Mouse (Mus musculus) midbrain, postnatal 0 days (tissue): ENCODE measurements at regions not wholly inside any gene's neighbourhood (a gene's known extent, or its start where the extent isn't known, plus 50 kb on each side); places are given as distances from the start of the nearest gene placed in this dataset.
A peak's percentile ranks its signal among the peaks of the same experiment; 100 is the strongest.

Experiments
- ATAC-seq: fragments of 200-750 bp; cut with Nextera tagmentation; 2 replicates; pipeline ENCODE4 v1.8.0; 2017; ENCODE audit warnings: moderate number of reproducible peaks, mild to moderate bottlenecking, moderate TSS enrichment, moderate library complexity; ENCODE audit not compliant: low FRiP score
- DNase-seq: peaks from one replicate; pipeline ENCODE4 v3.0.0-alpha.2; 2015; ENCODE audit warnings: low spot score
- H3K27ac ChIP-seq: fragments of 300-500 bp; sonication (generic); 2 replicates; pipeline ENCODE4 v1.5.1; 2014; ENCODE audit warnings: low read depth, mild to moderate bottlenecking, low read length, mixed read lengths
- H3K27me3 ChIP-seq: fragments of 300-500 bp; sonication (generic); 2 replicates; pipeline ENCODE4 v1.6.1; 2014; ENCODE audit warnings: low read length, control low read depth, mixed read lengths; ENCODE audit not compliant: insufficient read depth
- H3K36me3 ChIP-seq: fragments of 300-500 bp; sonication (generic); 2 replicates; pipeline ENCODE4 v1.6.1; 2014; ENCODE audit warnings: low read length, control low read depth, mixed read lengths; ENCODE audit not compliant: insufficient read depth
- H3K4me1 ChIP-seq: fragments of 300-500 bp; sonication (generic); 2 replicates; pipeline ENCODE4 v1.6.1; 2014; ENCODE audit warnings: mild to moderate bottlenecking, control low read depth, antibody characterized with exemption, low read length, mixed read lengths; ENCODE audit not compliant: insufficient read depth
- H3K4me2 ChIP-seq: fragments of 300-500 bp; sonication (generic); 2 replicates; pipeline ENCODE4 v1.6.1; 2014; ENCODE audit warnings: low read depth, mild to moderate bottlenecking, low read length, mixed read lengths; ENCODE audit not compliant: poor library complexity, severe bottlenecking
- H3K4me3 ChIP-seq: fragments of 300-500 bp; sonication (generic); 2 replicates; pipeline ENCODE4 v1.5.1; 2014; ENCODE audit warnings: low read depth, mild to moderate bottlenecking, low read length, moderate library complexity
- H3K9ac ChIP-seq: fragments of 300-500 bp; sonication (generic); replicated peaks from 2 replicates; pipeline ENCODE4 v1.6.1; 2014; ENCODE audit warnings: mild to moderate bottlenecking, low read length, moderate library complexity, mixed read lengths; ENCODE audit not compliant: poor library complexity, severe bottlenecking
- H3K9me3 ChIP-seq: fragments of 300-500 bp; sonication (generic); 2 replicates; pipeline ENCODE4 v1.6.1; 2016; ENCODE audit warnings: low read length, control low read depth
- CTCF ChIP-seq: IDR thresholded peaks from 2 replicates; pipeline ENCODE4 v1.5.1; 2016; ENCODE audit warnings: antibody characterized with exemption, mild to moderate bottlenecking
- WGBS: fragments of 180-500 bp; shearing (Covaris S2); extraction: QIAGEN DNeasy Blood & Tissue Kit; methylation state at CpG from one replicate; pipeline ENCODE4 v1.1.7; 2014; 5-methylcytosine and 5-hydroxymethylcytosine counted together

GRCm38 (mm10) chr9:43617632-43618031 lies 126.2 kb upstream of the Nectin1 start:
- Histone ChIP-seq H3K4me2 (no peak overlapping the region), H3K4me1 (0 out of 2 replicates have a peak, but pooled peaks cover 2% of the 10 kb centered on the region), H3K36me3 (no peaks in the 10 kb centered on the region), H3K9me3 (no peaks in the 10 kb centered on the region), H3K27me3 (no peaks in the 10 kb centered on the region), H3K9ac (no peak overlapping the region), H3K27ac (no peak overlapping the region), H3K4me3 (no peak overlapping the region)
- 24% methylated on average over 12 of the region's 12 CpGs for WGBS
- ATAC-seq (no peak), DNase-seq (peak; percentile 39)
- no peak for TF ChIP-seq CTCF

GRCm38 (mm10) chr9:43627558-43627957 lies 116.2 kb upstream of the Nectin1 start:
- Histone ChIP-seq H3K4me3 (no peak overlapping the region), H3K4me2 (no peak overlapping the region), H3K9ac (no peak overlapping the region), H3K9me3 (no peaks in the 10 kb centered on the region), H3K36me3 (no peaks in the 10 kb centered on the region), H3K4me1 (no peaks in the 10 kb centered on the region), H3K27ac (no peak overlapping the region), H3K27me3 (no peaks in the 10 kb centered on the region)
- DNase-seq (no peak), ATAC-seq (no peak)
- no peak for TF ChIP-seq CTCF
- WGBS = 79% methylated on average over 4 of the region's 4 CpGs

- no peaks in the 10 kb centered on the region for H3K36me3 ChIP-seq
- H3K4me3 ChIP-seq = no peak overlapping the region
- TF ChIP-seq CTCF = no peak
- H3K4me2 ChIP-seq = no peak overlapping the region
- DNase-seq (no peak), ATAC-seq (no peak)
- H3K9me3 ChIP-seq = no peaks in the 10 kb centered on the region
- no peak overlapping the region for H3K27ac ChIP-seq
- H3K9ac ChIP-seq = no peak overlapping the region
- H3K4me1 ChIP-seq = no peaks in the 10 kb centered on the region
- WGBS = 60% methylated on average over 11 of the region's 11 CpGs
- H3K27me3 ChIP-seq = no peaks in the 10 kb centered on the region
Measured at GRCm38 (mm10) chr9:43628786-43629185, 115.0 kb upstream of the Nectin1 start.

- no peak for TF ChIP-seq CTCF
- no peaks in the 10 kb centered on the region for H3K36me3 ChIP-seq
- no peak for ATAC-seq
- H3K27me3 ChIP-seq = no peaks in the 10 kb centered on the region
- H3K9ac ChIP-seq = no peak overlapping the region
- H3K4me2 ChIP-seq = no peak overlapping the region
- H3K9me3 ChIP-seq = no peaks in the 10 kb centered on the region; the same call in 1 of the 2 replicates
- no peaks in the 10 kb centered on the region for H3K4me1 ChIP-seq
- WGBS = 77% methylated on average over 11 of the region's 11 CpGs
- H3K4me3 ChIP-seq = no peak overlapping the region
- no peak for DNase-seq
- no peak overlapping the region for H3K27ac ChIP-seq
Measured at GRCm38 (mm10) chr9:43636372-43636965, 107.3 kb upstream of the Nectin1 start.

GRCm38 (mm10) chr9:43658186-43658585 lies 85.6 kb upstream of the Nectin1 start:
- Histone ChIP-seq H3K4me1 (no peaks in the 10 kb centered on the region), H3K4me2 (no peak overlapping the region)
- WGBS = 70% methylated on average over 3 of the region's 3 CpGs

GRCm38 (mm10) chr9:43659237-43659636 lies 84.5 kb upstream of the Nectin1 start:
- no peak for DNase-seq
- Histone ChIP-seq H3K9me3 (no peaks in the 10 kb centered on the region), H3K9ac (no peak overlapping the region), H3K27me3 (no peaks in the 10 kb centered on the region), H3K4me2 (no peak overlapping the region), H3K27ac (no peak overlapping the region), H3K36me3 (no peaks in the 10 kb centered on the region), H3K4me1 (no peaks in the 10 kb centered on the region), H3K4me3 (no peak overlapping the region)
- 70% methylated on average over 6 of the region's 6 CpGs for WGBS
- ATAC-seq = no peak
- no peak for TF ChIP-seq CTCF

More at GRCm38 (mm10) chr9:43658186-43658585, 85.6 kb upstream of the Nectin1 start:
- no peak overlapping the region for H3K9ac ChIP-seq
- H3K27me3 ChIP-seq = no peaks in the 10 kb centered on the region
- H3K36me3 ChIP-seq = no peaks in the 10 kb centered on the region
- ATAC-seq (no peak), DNase-seq (no peak)
- no peak overlapping the region for H3K27ac ChIP-seq
- TF ChIP-seq CTCF = no peak
- H3K9me3 ChIP-seq = no peaks in the 10 kb centered on the region
- H3K4me3 ChIP-seq = no peak overlapping the region
